Mouse (Mus musculus) hindbrain, embryonic 13.5 days (tissue): ENCODE results near the gene Trpm3. TPM values are rescaled to one million over a fixed set of nuclear protein-coding genes. Genes with fewer than 3 reads are reported as not detected.

Source experiments
- ATAC-seq: fragments of 200-750 bp; cut with Nextera tagmentation; 2 replicates; pipeline ENCODE4 v1.8.0; 2017; ENCODE audit warnings: moderate TSS enrichment; ENCODE audit not compliant: low FRiP score
- H3K27ac ChIP-seq: fragments of 300-500 bp; sonication (generic); 2 replicates; pipeline ENCODE4 v1.5.1; 2015; ENCODE audit warnings: inconsistent platforms, mild to moderate bottlenecking, moderate library complexity
- H3K27me3 ChIP-seq: fragments of 300-500 bp; sonication (generic); 2 replicates; pipeline ENCODE4 v1.6.1; 2015; ENCODE audit warnings: mild to moderate bottlenecking, inconsistent platforms
- H3K36me3 ChIP-seq: fragments of 300-500 bp; sonication (generic); 2 replicates; pipeline ENCODE4 v1.6.1; 2015; ENCODE audit warnings: mild to moderate bottlenecking, inconsistent platforms
- H3K4me1 ChIP-seq: fragments of 300-500 bp; sonication (generic); replicated peaks from 2 replicates; pipeline ENCODE4 v1.6.1; 2015; ENCODE audit warnings: inconsistent platforms
- H3K4me2 ChIP-seq: fragments of 300-500 bp; sonication (generic); 2 replicates; pipeline ENCODE4 v1.6.1; 2015; ENCODE audit warnings: inconsistent platforms, mild to moderate bottlenecking, moderate library complexity
- H3K4me3 ChIP-seq: fragments of 300-500 bp; sonication (generic); 2 replicates; pipeline ENCODE4 v1.5.1; 2015; ENCODE audit warnings: mild to moderate bottlenecking, inconsistent platforms
- H3K9ac ChIP-seq: fragments of 300-500 bp; sonication (generic); 2 replicates; pipeline ENCODE4 v1.6.1; 2015; ENCODE audit warnings: mild to moderate bottlenecking, inconsistent platforms
- H3K9me3 ChIP-seq: fragments of 300-500 bp; sonication (generic); 2 replicates; pipeline ENCODE4 v1.6.1; 2016; ENCODE audit warnings: inconsistent platforms
- WGBS: fragments of 180-500 bp; shearing (Covaris S2); methylation state at CpG from one replicate; pipeline ENCODE4 v1.1.7; 2015; 5-methylcytosine and 5-hydroxymethylcytosine counted together
- polyA plus RNA-seq: library from polyadenylated mRNA; unstranded; fragments of >200 nt; fragmentation: Nextera tagmentation; extraction: Ambion mirVana; gene quantifications from 2 replicates; pipeline ENCODE4 v1.2.1, GENCODE M21; 2015

The Trpm3 gene
- polyA plus RNA-seq, 1 experiment from 2014 or later, result 33.2 TPM

DNA sequence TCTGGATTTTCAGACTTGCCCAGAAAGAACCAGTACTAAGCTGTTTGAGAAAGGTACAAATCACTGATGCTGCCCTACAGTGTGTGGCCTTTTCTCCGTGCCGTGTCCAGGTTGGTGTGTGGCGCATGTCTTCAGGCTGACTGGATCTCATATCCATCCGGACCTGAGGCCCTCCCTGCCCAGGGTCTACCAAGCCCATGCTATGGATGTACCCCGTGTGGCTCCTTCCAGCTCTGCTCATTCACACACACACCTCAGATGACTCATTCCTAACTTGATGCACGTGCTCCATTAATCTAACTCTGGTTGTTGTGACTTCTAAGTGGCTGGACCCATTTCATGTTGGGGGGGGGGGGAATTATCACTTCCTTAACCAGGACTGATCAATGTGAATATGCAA, 789.5 kb downstream of the Trpm3 start:
- H3K27me3 ChIP-seq, result no peaks in the 10 kb centered on the region
- H3K9me3 ChIP-seq, result no peaks in the 10 kb centered on the region
- H3K4me3 ChIP-seq, result no peak overlapping the region
- H3K36me3 ChIP-seq, result no peaks in the 10 kb centered on the region
- no peak overlapping the region for H3K9ac ChIP-seq
- no peak overlapping the region for H3K27ac ChIP-seq
- H3K4me1 ChIP-seq, result no peaks in the 10 kb centered on the region
- ATAC-seq, result no peak
- no peak overlapping the region for H3K4me2 ChIP-seq
- WGBS, result 93% methylated on average over 6 of the region's 6 CpGs

DNA sequence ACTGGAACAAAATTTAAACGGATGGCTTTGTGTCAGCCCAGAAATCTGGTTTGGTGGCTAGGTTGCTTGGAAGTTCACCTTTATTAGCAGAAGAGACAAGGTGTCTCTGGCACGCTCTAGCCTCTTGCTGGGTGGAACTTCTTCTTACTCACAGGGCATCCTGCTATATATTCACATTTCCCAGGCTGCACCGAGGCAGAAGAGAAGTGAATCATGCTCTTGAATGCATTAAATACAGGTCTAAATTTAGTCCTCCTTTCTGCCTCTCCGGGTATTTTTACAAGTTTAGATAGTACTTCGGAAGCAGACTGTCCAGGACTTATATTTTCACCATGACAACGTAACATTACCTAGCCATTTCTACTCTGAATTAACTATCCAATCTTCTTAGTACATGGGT, 790.9 kb downstream of the Trpm3 start:
- Histone ChIP-seq H3K4me1 (no peaks in the 10 kb centered on the region), H3K4me3 (no peak overlapping the region), H3K27me3 (no peaks in the 10 kb centered on the region), H3K36me3 (no peaks in the 10 kb centered on the region), H3K27ac (no peak overlapping the region), H3K9me3 (no peaks in the 10 kb centered on the region), H3K9ac (no peak overlapping the region), H3K4me2 (no peak overlapping the region)
- ATAC-seq, result no peak
- 95% methylated on average over 6 of the region's 6 CpGs for WGBS

DNA sequence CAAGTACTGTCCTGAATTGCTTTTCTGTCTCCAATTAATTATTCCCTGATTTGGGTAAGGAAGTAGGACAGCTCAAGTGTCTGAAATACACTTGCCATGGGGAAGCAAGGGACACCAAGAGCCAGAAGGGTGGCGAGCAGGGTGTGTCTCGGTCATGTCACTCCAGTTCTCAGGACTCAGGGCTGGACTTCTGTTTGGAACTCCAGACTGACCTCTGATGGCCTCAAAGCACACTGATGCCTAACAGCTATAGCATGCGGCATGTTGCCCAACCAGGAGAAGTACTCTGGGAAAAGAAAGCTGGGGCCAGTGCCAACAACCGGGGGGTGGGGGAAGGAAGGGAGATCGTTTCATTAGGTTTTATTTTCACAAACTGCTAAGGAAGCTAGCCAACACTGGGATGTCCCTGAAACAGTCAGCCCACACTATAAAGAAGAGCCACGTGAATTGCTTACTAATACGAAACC, 791.6 kb downstream of the Trpm3 start:
- no peaks in the 10 kb centered on the region for H3K4me1 ChIP-seq
- 0 out of 2 replicates have a peak, but pooled peaks have one; percentile 17 for ATAC-seq
- H3K27me3 ChIP-seq, result 0 out of 2 replicates have a peak, but pooled peaks cover 2% of the 10 kb centered on the region
- H3K27ac ChIP-seq, result no peak overlapping the region
- no peak overlapping the region for H3K9ac ChIP-seq
- no peaks in the 10 kb centered on the region for H3K9me3 ChIP-seq
- H3K36me3 ChIP-seq, result no peaks in the 10 kb centered on the region
- 83% methylated on average over 7 of the region's 7 CpGs for WGBS
- no peak overlapping the region for H3K4me2 ChIP-seq
- no peak overlapping the region for H3K4me3 ChIP-seq

DNA sequence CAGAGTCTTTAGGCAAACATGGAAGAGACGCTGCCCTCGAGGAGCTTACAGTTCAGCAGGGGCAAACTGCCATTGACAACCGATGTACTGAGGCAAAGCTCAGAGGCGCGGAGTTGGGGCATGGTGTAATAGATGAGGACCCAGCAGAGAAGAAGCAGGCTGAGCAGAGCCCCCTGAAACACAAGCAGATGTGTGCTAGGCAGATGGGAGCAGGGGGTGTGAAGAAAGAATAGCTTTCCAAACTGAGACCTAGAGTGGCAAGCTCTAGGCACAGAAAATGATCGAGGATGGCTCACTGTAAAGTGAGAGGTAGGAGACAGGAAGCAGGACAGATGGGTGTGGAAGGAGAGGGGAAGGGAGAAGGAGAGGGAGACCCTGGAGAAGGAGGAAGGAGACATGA, 792.2 kb downstream of the Trpm3 start:
- no peaks in the 10 kb centered on the region for H3K4me1 ChIP-seq
- no peak overlapping the region for H3K4me2 ChIP-seq
- no peak overlapping the region for H3K9ac ChIP-seq
- no peak overlapping the region for H3K4me3 ChIP-seq
- ATAC-seq, result no peak
- no peaks in the 10 kb centered on the region for H3K36me3 ChIP-seq
- 0 out of 2 replicates have a peak, but pooled peaks cover 7% of the 10 kb centered on the region for H3K27me3 ChIP-seq
- 89% methylated on average over 6 of the region's 6 CpGs for WGBS
- no peaks in the 10 kb centered on the region for H3K9me3 ChIP-seq
- H3K27ac ChIP-seq, result no peak overlapping the region

DNA sequence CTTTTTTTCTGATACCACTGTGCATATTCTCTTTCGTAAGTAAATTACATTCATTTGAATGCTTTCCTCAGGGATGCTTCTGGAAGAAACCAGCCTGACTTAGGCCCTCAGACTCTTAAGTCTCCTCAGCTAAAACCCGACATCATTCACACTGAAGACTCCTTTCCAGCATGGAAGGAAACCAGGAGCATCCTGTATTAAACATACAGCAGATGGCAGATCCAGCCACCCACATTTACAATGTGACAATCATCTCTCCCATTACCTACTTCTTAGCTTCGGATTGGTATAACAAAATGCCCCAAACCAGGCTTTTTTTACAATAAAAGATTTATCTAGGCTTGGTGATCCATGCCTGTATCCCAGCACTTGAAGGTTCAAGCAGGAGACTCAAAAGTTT, 796.2 kb downstream of the Trpm3 start:
- no peaks in the 10 kb centered on the region for H3K36me3 ChIP-seq
- H3K27me3 ChIP-seq, result 0 out of 2 replicates have a peak, but pooled peaks cover 8% of the 10 kb centered on the region
- H3K4me1 ChIP-seq, result peaks cover 13% of the 10 kb centered on the region
- WGBS, result 86% methylated on average over 3 of the region's 3 CpGs
- H3K4me3 ChIP-seq, result no peak overlapping the region
- H3K27ac ChIP-seq, result no peak overlapping the region
- H3K9me3 ChIP-seq, result no peaks in the 10 kb centered on the region
- ATAC-seq, result no peak
- no peak overlapping the region for H3K9ac ChIP-seq
- H3K4me2 ChIP-seq, result no peak overlapping the region

DNA sequence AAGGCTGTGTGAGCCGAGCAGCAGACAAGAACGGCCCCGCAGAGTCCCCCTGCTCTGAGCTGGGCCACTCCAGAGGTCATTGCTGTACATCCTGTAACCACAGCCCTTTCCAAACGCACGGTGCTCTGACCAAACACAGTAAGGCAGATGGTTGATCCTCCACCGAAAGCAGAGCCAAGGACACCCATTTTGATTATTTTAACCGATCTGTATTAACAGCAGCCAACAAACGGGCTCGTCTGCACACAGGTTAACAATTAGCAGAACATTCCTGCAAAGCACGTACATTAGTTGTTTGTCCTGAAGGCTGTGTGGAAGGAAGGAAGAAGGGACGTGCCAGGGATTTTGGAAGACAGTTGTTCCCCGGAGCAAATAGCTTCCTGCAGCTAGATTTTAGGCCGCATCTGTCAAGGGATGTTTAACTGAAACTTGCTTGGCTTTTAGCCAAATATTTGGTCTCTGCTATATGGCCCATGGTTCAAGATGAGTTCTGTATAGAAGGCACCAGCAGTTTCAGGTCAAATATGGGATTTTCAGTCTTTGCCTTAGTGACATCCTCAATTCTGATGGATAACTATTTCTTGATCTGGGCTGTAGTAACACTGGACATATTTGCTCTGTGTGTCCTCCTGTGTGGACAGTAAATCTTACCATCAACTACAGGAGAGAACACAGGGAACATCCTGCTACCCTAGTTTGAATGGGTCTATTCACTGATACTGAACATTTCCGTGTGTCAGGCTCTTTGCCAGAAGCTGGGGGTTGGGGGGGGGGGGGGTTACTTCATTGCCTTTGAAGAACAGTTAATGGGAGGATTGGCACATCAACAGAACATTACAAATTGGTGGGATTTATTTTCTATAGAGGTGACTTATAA, 800.2 kb downstream of the Trpm3 start:
- Histone ChIP-seq H3K4me3 (no peak overlapping the region), H3K27ac (no peak overlapping the region)
- 0 out of 2 replicates have a peak, but pooled peaks have one; percentile 28 for ATAC-seq

DNA sequence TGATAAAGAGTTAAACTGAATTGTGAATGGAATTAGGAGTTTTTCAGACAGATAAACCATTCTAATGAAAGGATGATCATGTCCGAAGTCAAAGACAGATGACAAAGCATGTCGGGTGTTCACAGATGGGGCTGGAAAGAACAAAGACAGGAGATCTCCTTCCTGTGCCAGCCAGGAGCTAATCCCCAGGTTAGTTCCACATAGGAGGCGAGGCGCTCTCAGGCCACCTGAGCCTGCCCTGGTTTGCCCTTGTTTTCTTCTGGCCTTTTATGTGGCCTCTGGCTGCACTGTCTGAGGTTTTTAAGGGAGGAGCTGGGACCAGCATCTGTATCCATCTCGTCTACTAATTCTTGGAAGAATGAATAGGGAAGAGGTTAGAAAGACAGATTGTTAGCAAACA, 801.0 kb downstream of the Trpm3 start:
- H3K4me2 ChIP-seq, result no peak overlapping the region
- 59% methylated on average over 5 of the region's 5 CpGs for WGBS
- H3K27me3 ChIP-seq, result 0 out of 2 replicates have a peak, but pooled peaks cover 8% of the 10 kb centered on the region
- 0 out of 2 replicates have a peak overlapping the region, but pooled peaks have one; percentile 23 for H3K27ac ChIP-seq
- ATAC-seq, result no peak
- H3K36me3 ChIP-seq, result no peaks in the 10 kb centered on the region
- H3K9ac ChIP-seq, result no peak overlapping the region
- no peak overlapping the region for H3K4me3 ChIP-seq
- peaks cover 18% of the 10 kb centered on the region for H3K4me1 ChIP-seq
- no peaks in the 10 kb centered on the region for H3K9me3 ChIP-seq

More for the DNA sequence above, 800.2 kb downstream of the Trpm3 start:
- WGBS, result 55% methylated on average over 14 of the region's 14 CpGs
- peaks cover 18% of the 10 kb centered on the region for H3K4me1 ChIP-seq
- 0 out of 2 replicates have a peak, but pooled peaks cover 8% of the 10 kb centered on the region for H3K27me3 ChIP-seq
- H3K4me2 ChIP-seq, result no peak overlapping the region
- no peaks in the 10 kb centered on the region for H3K9me3 ChIP-seq
- H3K36me3 ChIP-seq, result no peaks in the 10 kb centered on the region
- H3K9ac ChIP-seq, result no peak overlapping the region

DNA sequence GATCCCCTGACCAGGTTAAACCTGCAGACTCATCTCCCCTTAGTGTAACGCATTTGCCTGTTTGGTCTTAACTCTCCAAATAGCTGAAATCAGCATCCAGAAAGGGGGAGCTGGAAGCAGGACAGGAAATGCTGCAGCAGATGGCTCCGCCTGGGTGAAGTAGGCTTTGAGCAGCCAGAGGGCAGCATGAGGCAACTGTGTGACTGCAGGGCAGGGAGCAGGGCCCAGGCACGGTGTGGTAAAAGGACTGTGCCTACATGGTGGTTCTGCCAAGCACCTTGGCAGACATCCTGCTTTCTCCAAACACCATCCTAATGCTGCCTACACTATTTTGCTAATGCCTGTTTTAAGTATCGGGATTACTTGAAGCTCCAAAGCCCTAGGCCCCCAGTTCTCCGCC, 801.6 kb downstream of the Trpm3 start:
- peak; percentile 73 for ATAC-seq
- 0 out of 2 replicates have a peak, but pooled peaks cover 5% of the 10 kb centered on the region for H3K27me3 ChIP-seq
- peak overlapping the region; percentile 4; the same call in 1 of the 2 replicates for H3K27ac ChIP-seq
- H3K4me1 ChIP-seq, result peaks cover 18% of the 10 kb centered on the region
- no peak overlapping the region for H3K4me3 ChIP-seq
- no peak overlapping the region for H3K9ac ChIP-seq
- H3K36me3 ChIP-seq, result no peaks in the 10 kb centered on the region
- 56% methylated on average over 5 of the region's 5 CpGs for WGBS
- no peaks in the 10 kb centered on the region for H3K9me3 ChIP-seq
- H3K4me2 ChIP-seq, result no peak overlapping the region

DNA sequence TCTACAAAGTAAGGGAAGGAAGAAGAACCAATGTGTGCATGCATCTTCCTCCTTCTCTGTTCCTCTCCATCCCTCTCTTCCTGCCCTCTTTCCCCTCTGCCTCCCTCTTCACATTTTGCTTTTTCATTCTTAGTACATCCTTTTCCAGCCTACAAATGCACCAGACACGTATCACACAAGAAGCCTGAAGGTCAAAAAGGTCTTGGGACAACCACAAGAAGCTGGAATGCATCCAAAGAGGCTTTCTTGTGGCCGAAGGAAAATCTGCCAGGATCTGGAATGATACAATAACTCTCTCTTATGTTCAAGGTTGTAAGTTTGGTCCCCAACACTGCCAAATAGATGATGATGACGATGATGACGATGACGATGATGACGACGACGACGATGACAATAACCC, 802.1 kb downstream of the Trpm3 start:
- no peak overlapping the region for H3K9ac ChIP-seq
- H3K4me3 ChIP-seq, result no peak overlapping the region
- 94% methylated on average over 9 of the region's 9 CpGs for WGBS
- no peak overlapping the region for H3K4me2 ChIP-seq
- H3K27ac ChIP-seq, result peak overlapping the region; percentile 4; the same call in 1 of the 2 replicates
- H3K9me3 ChIP-seq, result no peaks in the 10 kb centered on the region
- ATAC-seq, result no peak
- H3K27me3 ChIP-seq, result 0 out of 2 replicates have a peak, but pooled peaks cover 1% of the 10 kb centered on the region
- H3K36me3 ChIP-seq, result no peaks in the 10 kb centered on the region
- peaks cover 18% of the 10 kb centered on the region for H3K4me1 ChIP-seq

DNA sequence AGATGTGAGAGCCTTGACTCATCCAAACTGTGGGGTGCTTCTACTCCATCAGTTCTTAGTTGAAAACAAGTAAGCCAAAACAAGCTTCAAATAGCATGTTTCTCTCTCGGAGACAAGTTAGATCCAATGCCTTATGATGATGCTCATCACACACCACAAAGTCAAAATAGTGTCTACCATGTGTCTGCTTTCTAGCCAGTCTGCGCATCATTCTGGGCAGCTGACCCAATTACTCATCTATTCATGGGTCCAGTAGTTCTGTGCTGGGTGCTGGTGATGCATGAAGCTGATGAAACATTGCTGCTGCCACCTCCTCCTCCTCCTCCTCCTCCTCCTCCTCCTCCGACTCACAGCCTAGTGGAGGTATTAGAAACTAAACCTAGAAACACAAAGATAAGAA, 813.6 kb downstream of the Trpm3 start:
- WGBS, result 86% methylated on average over 3 of the region's 3 CpGs
- no peak for ATAC-seq
- Histone ChIP-seq H3K36me3 (no peaks in the 10 kb centered on the region), H3K9ac (no peak overlapping the region), H3K27ac (no peak overlapping the region), H3K27me3 (no peaks in the 10 kb centered on the region), H3K4me1 (no peaks in the 10 kb centered on the region), H3K4me3 (no peak overlapping the region), H3K4me2 (no peak overlapping the region), H3K9me3 (peaks cover 4% of the 10 kb centered on the region)

DNA sequence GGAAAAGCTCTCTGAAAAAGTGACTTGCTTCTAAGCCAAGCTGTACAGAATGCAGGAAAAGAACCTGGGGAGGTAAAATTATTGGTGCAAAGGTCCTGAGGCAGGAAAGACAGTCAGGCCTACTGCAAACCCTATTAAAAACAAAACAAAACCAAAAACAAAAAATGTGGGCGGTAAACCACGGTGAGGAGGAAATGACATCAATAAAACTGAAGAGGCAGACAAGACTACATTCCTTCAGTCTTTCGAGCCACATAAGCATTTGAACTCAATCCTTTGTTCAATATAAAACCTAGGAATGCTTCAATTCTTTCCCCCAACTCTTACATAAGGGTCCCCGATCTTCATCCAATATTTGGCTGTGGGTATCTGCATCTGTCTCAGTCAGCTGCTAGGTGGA, 814.3 kb downstream of the Trpm3 start:
- Histone ChIP-seq H3K4me1 (no peaks in the 10 kb centered on the region; the same call in 1 of the 2 replicates), H3K9me3 (peaks cover under 1% of the 10 kb centered on the region; the same call in 1 of the 2 replicates), H3K27me3 (no peaks in the 10 kb centered on the region), H3K27ac (no peak overlapping the region), H3K4me3 (no peak overlapping the region), H3K4me2 (no peak overlapping the region), H3K36me3 (no peaks in the 10 kb centered on the region), H3K9ac (no peak overlapping the region)
- ATAC-seq, result no peak
- WGBS, result 93% methylated on average over 4 of the region's 4 CpGs

DNA sequence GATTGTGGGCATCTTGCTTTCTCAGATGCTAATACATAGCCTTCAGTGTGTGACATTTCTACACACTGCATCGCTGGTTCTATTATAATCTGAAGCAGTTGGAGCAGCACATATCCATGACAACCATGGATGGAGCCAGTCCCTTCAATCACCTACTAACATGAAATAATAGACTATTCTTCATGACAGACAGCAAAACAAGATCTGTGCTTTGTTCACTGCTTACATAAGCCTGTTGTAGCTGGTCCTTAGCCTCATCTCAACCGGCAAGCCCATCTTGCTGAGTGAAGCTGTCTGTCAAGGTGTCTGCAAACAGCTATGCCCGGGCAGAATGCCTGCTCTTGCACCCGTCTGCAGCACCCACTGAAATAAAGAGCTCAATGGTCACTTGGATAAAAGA, 819.6 kb downstream of the Trpm3 start:
- Histone ChIP-seq H3K36me3 (no peaks in the 10 kb centered on the region), H3K27ac (no peak overlapping the region), H3K9me3 (no peaks in the 10 kb centered on the region), H3K4me3 (no peak overlapping the region), H3K4me2 (no peak overlapping the region), H3K27me3 (no peaks in the 10 kb centered on the region), H3K4me1 (peaks cover 13% of the 10 kb centered on the region), H3K9ac (no peak overlapping the region)
- peak; percentile 52; the same call in 1 of the 2 replicates for ATAC-seq
- WGBS, result 32% methylated on average over 4 of the region's 4 CpGs
